Mouse (Mus musculus): ENCODE data around the gene Otub1.

Otub1 gene

GRCm38 (mm10) chr19:7148541-7149085 is 57.5 kb downstream of the Otub1 start:
- DNase-seq (ENCODE audit: low read depth, low spot score): no peak

Data from c-Kit-negative CD71-positive TER-119-positive erythroid progenitor cells, embryonic 14.5 days (primary cell).